Mouse (Mus musculus) embryonic facial prominence, embryonic 10.5 days (tissue): ENCODE data around the gene Adrb1. TPM values are rescaled to one million over a fixed set of nuclear protein-coding genes. Genes with fewer than 3 reads are reported as not detected.

Experiments
- DNase-seq: peaks from one replicate; pipeline ENCODE4 v3.0.0-alpha.2; 2017; ENCODE audit warnings: low spot score
- H3K27ac ChIP-seq: fragments of 300-500 bp; sonication (generic); replicated peaks from 2 replicates; pipeline ENCODE4 v1.5.1; 2016; ENCODE audit warnings: mild to moderate bottlenecking
- H3K27me3 ChIP-seq: fragments of 300-500 bp; sonication (generic); replicated peaks from 2 replicates; pipeline ENCODE4 v1.6.1; 2016; ENCODE audit warnings: low read depth, mild to moderate bottlenecking; ENCODE audit not compliant: poor library complexity, severe bottlenecking
- H3K36me3 ChIP-seq: fragments of 300-500 bp; sonication (generic); replicated peaks from 2 replicates; pipeline ENCODE4 v1.6.1; 2016; ENCODE audit warnings: mild to moderate bottlenecking, moderate library complexity
- H3K4me1 ChIP-seq: fragments of 300-500 bp; sonication (generic); 2 replicates; pipeline ENCODE4 v1.6.1; 2016
- H3K4me3 ChIP-seq: fragments of 300-500 bp; sonication (generic); 2 replicates; pipeline ENCODE4 v1.5.1; 2016; ENCODE audit warnings: mild to moderate bottlenecking, moderate library complexity
- H3K9me3 ChIP-seq: fragments of 300-500 bp; sonication (generic); 2 replicates; pipeline ENCODE4 v1.6.1; 2016; ENCODE audit warnings: mild to moderate bottlenecking
- WGBS: fragments of 180-500 bp; shearing (Covaris S2); methylation state at CpG from one replicate; pipeline ENCODE4 v1.1.7; 2016; 5-methylcytosine and 5-hydroxymethylcytosine counted together
- polyA plus RNA-seq: library from polyadenylated mRNA; unstranded; fragments of >200 nt; fragmentation: Nextera tagmentation; extraction: Ambion mirVana; gene quantifications from 2 replicates; pipeline ENCODE4 v1.2.1, GENCODE M21; 2016

The Adrb1 gene
- polyA plus RNA-seq, 1 experiment from 2014 or later = 0.24 TPM

DNA sequence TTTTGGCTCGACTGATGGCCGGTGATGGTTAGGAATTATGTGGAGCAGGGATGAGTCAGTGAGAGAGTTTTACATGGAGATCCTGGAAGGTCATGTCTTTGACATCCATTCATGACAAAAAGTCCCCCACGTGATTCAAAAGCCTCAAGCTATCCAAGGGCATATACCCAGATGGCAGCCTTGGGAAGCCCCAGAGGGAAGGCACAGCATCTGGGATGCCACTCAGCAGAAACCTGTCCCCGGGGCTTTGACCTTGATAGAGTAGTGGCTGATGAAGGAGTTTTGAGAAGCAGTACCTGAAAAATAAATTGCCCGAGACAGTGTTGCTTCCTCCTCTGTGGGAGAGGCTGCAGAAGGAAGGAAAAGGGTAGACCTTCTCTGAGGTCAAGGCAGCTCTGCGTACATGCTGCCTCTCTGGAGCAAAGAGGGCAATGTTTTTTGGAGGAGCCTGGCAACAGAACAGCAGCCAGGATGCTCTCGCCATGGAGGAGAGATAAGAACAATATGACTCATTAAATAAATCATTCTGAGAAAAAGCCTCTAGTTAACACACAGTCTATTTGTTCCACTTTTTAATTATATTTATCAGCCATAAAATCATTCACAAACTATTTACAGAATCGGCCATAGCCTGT is 38.4 kb downstream of the Adrb1 start:
- Histone ChIP-seq H3K36me3 (no peaks in the 10 kb centered on the region), H3K27ac (no peak overlapping the region)
- 90% methylated on average over 8 of the region's 8 CpGs for WGBS

DNA sequence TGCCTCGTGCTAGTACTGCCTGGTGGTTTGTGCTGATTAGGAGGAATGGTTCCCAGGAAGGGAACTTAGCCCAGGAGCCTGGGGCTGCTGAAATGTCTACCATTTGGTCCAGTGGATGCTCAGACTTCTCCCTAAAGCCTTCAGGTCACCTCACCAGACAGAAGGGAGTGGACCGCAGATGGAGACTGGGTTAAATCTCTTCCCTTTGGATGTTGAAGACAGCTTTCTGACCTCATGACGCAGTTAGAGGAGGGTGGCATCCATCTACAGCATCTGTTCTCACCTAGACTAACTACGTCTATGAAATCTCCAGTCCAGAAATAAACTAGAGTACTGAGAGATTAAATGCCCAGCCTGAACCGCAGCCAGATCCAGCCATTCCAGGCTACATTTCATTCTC is 39.1 kb downstream of the Adrb1 start:
- Histone ChIP-seq H3K27me3 (no peaks in the 10 kb centered on the region), H3K4me1 (peaks cover 2% of the 10 kb centered on the region; the same call in 1 of the 2 replicates), H3K9me3 (no peaks in the 10 kb centered on the region), H3K27ac (no peak overlapping the region), H3K36me3 (no peaks in the 10 kb centered on the region), H3K4me3 (no peak overlapping the region)
- DNase-seq = no peak
- 91% methylated on average over 5 of the region's 5 CpGs for WGBS

More for the DNA sequence above, 38.4 kb downstream of the Adrb1 start:
- H3K27me3 ChIP-seq = no peaks in the 10 kb centered on the region
- peaks cover 2% of the 10 kb centered on the region; the same call in 1 of the 2 replicates for H3K4me1 ChIP-seq
- DNase-seq = no peak
- no peaks in the 10 kb centered on the region for H3K9me3 ChIP-seq
- H3K4me3 ChIP-seq = no peak overlapping the region

DNA sequence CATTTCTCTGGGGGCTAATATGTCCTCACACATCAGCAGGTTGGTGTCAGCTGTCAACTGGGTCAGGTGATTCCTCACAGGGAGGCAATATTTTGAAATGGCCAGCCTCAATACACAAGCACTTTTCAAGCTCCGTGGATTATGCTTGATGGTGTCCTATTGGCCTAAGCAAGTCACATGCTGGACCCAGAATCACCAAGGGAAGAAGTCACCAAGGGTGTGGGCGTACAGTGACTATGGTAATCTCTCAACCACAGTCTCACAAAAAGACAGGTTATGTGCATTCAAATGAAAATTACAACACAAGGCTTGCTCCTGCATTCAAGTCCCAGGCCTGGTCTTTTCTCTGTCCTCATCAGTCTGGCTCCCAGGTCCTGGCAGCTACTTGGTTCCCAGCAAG is 39.7 kb downstream of the Adrb1 start:
- H3K9me3 ChIP-seq = no peaks in the 10 kb centered on the region
- no peak overlapping the region for H3K4me3 ChIP-seq
- 84% methylated on average over 2 of the region's 2 CpGs for WGBS
- no peak overlapping the region for H3K27ac ChIP-seq
- no peaks in the 10 kb centered on the region for H3K27me3 ChIP-seq
- no peak for DNase-seq
- peaks cover 2% of the 10 kb centered on the region; the same call in 1 of the 2 replicates for H3K4me1 ChIP-seq
- no peaks in the 10 kb centered on the region for H3K36me3 ChIP-seq

DNA sequence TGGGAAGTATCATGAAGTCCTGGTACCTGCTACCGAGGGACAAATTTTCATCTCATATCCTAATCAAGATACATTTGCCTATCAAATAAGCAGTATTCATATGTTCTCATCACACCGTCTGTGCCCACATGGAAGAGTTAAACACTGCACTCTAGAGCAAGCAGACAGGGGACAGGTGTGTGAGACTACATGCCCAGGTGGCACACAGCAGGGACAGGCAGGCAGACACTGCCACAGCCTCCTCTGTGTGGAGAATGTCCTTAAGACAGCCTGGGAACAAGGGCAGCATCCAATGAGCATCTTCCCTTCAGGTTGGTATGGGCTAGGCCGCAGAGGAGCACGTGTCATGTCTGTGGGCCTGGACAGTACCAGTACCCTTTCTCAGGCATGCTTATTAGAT is 40.7 kb downstream of the Adrb1 start:
- 94% methylated on average over 4 of the region's 4 CpGs for WGBS
- Histone ChIP-seq H3K4me3 (no peak overlapping the region), H3K27ac (0 out of 2 replicates have a peak overlapping the region, but pooled peaks have one; percentile 1), H3K4me1 (peaks cover 2% of the 10 kb centered on the region; the same call in 1 of the 2 replicates), H3K27me3 (no peaks in the 10 kb centered on the region), H3K9me3 (no peaks in the 10 kb centered on the region), H3K36me3 (no peaks in the 10 kb centered on the region)
- no peak for DNase-seq

DNA sequence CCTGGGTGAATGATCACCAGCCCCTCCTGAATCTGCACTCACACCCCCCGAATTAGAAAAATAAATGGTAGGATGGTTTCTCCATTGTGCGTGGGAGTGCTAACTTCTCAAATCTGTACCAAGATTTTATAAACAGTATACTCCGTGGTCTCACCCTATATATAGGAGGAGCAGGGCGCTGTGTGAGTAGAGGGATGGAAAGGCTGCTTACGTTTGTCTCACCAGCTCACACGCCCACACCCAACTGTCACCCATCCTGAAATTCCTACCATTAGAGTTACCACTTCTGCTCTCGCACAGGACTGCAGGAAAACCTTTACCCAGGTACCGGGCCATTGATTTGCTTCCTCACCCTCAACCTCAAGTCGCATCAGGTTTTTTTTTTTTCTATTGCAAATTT is 47.0 kb downstream of the Adrb1 start:
- Histone ChIP-seq H3K27me3 (peaks cover 1% of the 10 kb centered on the region; the same call in 1 of the 2 replicates), H3K9me3 (no peaks in the 10 kb centered on the region), H3K27ac (no peak overlapping the region), H3K36me3 (no peaks in the 10 kb centered on the region), H3K4me3 (no peak overlapping the region), H3K4me1 (peaks cover 11% of the 10 kb centered on the region)
- 90% methylated on average over 9 of the region's 9 CpGs for WGBS
- DNase-seq = no peak

DNA sequence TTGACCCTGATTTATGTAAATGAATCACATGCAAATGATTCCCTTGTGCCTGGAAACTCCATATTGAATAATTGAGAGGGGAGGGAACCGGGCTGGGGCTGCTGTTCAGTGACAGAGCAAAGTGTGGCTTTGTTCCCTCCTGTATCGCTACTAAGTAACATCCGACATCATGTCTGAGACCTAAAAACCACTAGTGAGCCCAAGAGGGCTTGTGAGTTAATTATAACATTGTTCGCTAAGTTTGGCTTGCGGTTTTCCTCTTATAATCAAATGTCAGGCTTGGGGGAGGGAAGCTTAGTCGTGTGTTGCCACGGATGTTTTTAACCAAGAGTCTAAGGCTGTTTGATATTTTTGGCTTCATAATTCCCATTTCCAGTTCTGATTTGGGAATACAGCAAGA is 50.2 kb downstream of the Adrb1 start:
- no peak overlapping the region for H3K4me3 ChIP-seq
- H3K36me3 ChIP-seq = no peaks in the 10 kb centered on the region
- H3K27ac ChIP-seq = no peak overlapping the region
- 88% methylated on average over 7 of the region's 7 CpGs for WGBS
- no peak for DNase-seq
- peaks cover 36% of the 10 kb centered on the region for H3K4me1 ChIP-seq
- H3K9me3 ChIP-seq = no peaks in the 10 kb centered on the region
- H3K27me3 ChIP-seq = peaks cover 32% of the 10 kb centered on the region

DNA sequence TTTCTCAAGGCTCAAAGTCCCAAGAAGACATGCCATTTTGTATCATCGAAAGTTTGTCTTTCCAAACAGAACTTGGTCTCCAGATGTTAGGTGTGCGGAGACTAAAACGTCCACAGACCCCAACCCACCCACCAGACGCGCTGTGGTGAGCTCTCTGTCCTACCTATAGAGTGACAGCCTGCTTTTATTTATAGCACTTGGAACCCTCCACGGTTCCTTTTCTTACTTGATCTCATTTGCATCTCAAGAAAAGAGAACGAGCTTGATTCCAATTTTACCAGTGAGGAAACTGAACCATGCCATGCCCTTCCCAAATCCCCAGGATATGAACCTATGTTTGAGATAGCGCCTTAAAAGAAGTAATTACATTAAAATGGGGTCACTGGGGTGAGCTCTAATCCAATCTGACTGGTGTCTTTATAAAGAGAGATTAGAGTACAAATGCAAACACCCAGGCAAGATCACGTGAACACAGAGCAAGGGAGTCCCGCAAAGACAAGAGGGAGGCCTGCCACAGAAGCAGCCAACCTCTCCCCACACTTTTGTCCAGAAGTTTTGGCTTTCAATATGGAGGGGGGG is 51.5 kb downstream of the Adrb1 start:
- H3K4me3 ChIP-seq = no peak overlapping the region
- no peak for DNase-seq
- no peaks in the 10 kb centered on the region for H3K36me3 ChIP-seq
- peaks cover 42% of the 10 kb centered on the region for H3K27me3 ChIP-seq
- 51% methylated on average over 10 of the region's 10 CpGs for WGBS
- no peaks in the 10 kb centered on the region for H3K9me3 ChIP-seq
- H3K4me1 ChIP-seq = peaks cover 36% of the 10 kb centered on the region
- no peak overlapping the region for H3K27ac ChIP-seq

DNA sequence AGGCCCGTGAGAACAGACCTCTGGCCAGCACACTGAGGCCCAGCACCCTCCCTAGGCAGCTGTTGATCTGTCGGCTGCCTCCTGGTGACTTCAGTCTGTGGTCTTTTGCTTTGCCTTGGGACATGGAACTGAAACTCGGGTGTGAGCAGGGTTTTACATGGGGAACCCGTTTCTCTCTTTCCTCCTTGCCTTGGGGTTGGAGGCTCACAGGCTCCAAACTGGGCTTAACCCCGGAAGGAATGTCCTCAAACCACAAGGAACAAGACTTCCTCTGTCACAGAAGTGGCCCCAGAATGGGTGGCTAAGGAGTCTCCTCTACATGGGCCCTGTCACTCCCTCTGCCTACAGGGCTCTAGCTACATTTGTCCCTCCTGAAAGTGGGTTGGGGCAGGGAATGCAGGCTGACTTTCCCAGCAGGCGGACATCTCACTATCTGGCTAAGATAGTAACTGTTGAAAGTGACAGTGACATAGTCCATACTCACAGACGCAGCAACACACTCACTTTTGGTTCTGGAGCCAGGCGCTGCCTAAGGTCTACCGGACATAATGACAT is 52.5 kb downstream of the Adrb1 start:
- H3K9me3 ChIP-seq = no peaks in the 10 kb centered on the region
- DNase-seq = no peak
- H3K36me3 ChIP-seq = no peaks in the 10 kb centered on the region
- peaks cover 42% of the 10 kb centered on the region for H3K27me3 ChIP-seq
- H3K4me1 ChIP-seq = peaks cover 36% of the 10 kb centered on the region
- H3K4me3 ChIP-seq = no peak overlapping the region
- 71% methylated on average over 9 of the region's 9 CpGs for WGBS
- H3K27ac ChIP-seq = no peak overlapping the region

DNA sequence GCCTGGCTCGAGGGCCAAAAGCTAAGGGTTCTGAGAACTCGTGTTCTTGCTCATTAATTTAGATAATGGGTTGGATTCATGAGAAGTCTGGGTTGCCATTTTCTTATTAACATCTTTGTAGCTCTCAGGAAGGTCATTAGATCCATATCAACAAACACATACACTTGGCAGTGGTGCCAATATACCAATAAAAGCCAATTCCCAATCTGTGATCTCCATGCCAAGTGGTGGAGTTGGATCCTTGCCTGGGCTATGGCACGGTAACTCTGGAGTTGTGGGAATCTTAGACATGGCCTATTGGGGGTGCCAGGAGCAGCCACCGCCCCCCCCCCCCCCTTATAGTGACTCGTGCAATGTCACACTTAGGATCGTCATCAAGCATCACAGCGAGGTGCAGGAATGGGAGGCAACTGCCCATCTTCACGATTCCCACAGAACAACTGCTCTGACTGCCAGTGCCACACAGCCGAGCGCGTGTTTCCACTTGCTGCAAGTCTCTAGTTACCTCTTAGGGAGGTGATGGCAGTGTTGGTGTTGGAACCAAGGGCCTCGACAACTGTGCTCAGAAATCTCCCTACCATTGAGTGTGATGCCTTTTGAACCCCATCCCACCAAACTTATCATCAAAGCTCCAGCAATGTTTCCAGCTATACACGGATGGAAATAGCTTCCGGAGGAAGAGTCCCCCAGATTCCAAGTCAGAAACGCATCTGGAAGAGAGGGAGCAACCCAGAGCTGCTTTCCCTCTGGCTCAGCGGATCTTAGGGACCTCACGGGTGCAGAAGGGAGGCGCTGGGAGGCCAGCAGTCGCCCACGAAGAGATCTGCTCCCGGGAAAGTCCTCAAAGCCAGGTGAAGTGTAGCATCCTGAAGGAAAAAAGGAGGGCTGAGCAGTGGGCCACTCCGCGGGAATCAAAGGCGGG is 53.2 kb downstream of the Adrb1 start:
- peak overlapping the region; percentile 61 for H3K27ac ChIP-seq
- no peaks in the 10 kb centered on the region for H3K36me3 ChIP-seq
- peaks cover 36% of the 10 kb centered on the region for H3K4me1 ChIP-seq
- no peaks in the 10 kb centered on the region for H3K9me3 ChIP-seq
- peak overlapping the region; percentile 51 for H3K4me3 ChIP-seq
- DNase-seq = no peak
- H3K27me3 ChIP-seq = peaks cover 42% of the 10 kb centered on the region
- WGBS = 39% methylated on average over 24 of the region's 24 CpGs

DNA sequence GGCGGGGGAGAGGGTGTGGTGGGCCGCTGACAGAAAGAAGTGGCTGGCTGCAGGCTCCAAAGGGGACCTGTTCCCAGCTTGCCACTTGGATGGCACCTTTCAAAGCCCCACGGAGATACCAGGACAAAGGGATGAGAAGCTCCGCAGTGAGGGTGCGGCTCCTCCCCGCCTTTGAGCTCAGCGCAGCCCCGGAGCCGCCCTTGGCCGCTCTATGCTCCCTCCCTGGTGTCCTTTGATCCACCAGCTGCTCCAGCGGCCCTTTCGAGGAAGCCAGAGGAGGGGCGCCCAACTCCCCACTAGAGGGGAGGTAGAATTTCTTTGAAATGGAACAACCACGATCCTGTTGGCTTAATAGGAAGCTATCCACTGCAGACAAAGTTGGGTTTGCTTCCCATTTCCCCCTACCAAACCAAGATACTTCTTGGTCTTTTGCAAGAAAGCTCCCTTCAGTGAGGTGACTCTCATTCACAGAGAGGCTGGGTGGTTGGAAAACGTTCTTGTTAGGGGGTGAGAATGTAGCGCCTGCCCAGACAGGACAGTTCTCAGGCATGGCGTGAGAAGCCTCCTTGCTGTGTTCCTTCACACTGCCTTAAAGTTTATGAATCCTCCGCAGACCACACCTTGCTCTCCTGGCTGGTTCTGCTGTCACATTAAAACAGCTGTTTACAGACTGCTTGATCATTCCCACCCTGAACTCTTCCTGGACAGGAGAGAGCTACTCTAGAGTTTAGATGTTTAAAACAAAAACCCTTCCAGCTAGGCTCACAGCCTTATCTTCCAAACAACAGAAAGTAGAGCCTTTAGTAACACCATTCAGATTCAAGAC is 54.1 kb downstream of the Adrb1 start:
- H3K4me1 ChIP-seq = peaks cover 34% of the 10 kb centered on the region
- DNase-seq = peak; percentile 54
- 6% methylated on average over 18 of the region's 18 CpGs for WGBS
- H3K27ac ChIP-seq = peak overlapping the region; percentile 61
- peak overlapping the region; percentile 51 for H3K4me3 ChIP-seq
- peaks cover 42% of the 10 kb centered on the region for H3K27me3 ChIP-seq
- no peaks in the 10 kb centered on the region for H3K9me3 ChIP-seq
- no peaks in the 10 kb centered on the region for H3K36me3 ChIP-seq

DNA sequence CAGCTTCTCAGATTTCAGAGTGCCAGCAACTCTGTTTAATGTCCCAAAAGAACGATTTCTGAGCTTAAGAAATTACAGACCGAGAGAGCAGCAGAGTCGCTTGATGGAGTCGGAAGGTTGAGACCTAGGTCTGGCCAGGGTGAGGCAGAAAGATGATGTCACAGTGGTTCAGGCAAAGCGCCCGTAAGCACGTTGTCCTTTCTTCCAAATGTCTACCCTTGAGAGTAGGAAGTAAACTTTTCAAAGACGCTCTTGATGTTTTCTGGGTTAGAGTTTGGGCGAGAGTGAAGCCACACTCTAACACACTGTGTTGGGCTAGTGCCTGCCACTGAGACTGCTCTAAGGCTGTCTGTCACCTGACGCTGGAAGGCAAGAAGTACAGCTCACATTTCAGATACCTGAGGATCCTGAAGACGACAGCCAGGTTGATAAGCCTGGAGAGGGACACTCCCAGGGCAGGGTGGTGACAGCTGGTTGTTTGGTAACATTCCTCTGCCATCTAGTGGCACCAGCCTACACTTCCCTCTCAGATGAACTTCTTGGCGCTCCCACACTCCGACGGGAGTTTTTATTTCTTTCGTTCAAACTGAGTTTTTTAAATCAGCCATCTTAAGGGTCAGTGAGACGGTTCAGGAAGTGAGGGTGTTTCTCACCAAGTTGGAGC is 54.9 kb downstream of the Adrb1 start:
- peaks cover 34% of the 10 kb centered on the region for H3K4me1 ChIP-seq
- WGBS = 42% methylated on average over 16 of the region's 16 CpGs
- H3K9me3 ChIP-seq = no peaks in the 10 kb centered on the region
- peaks cover 42% of the 10 kb centered on the region for H3K27me3 ChIP-seq
- peak; percentile 58 for DNase-seq
- H3K27ac ChIP-seq = no peak overlapping the region
- no peaks in the 10 kb centered on the region for H3K36me3 ChIP-seq
- no peak overlapping the region for H3K4me3 ChIP-seq
